Mouse (Mus musculus) megakaryocyte, embryonic 14.5 days (primary cell): ENCODE measurements at regions not wholly inside any gene's neighbourhood (a gene's known extent, or its start where the extent isn't known, plus 50 kb on each side); places are given as distances from the start of the nearest gene placed in this dataset.

Source experiments
- FLI1 ChIP-seq: IDR thresholded peaks from 2 replicates; pipeline ENCODE4 v1.6.1; 2012; ENCODE audit warnings: low read length, inconsistent platforms, mixed read lengths
- GATA1 ChIP-seq: IDR thresholded peaks from 3 replicates; pipeline ENCODE4 v1.6.1; 2012; ENCODE audit warnings: mixed read lengths, low read length, inconsistent platforms, borderline replicate concordance

GRCm38 (mm10) chr10:83861574-83862190 lies 139.0 kb downstream of the 1500009L16Rik start:
- TF ChIP-seq GATA1: no peak
- no peak for TF ChIP-seq FLI1
